Comparison of ENCODE assay signal across 17 mouse cellular contexts in the genomic region with DNA sequence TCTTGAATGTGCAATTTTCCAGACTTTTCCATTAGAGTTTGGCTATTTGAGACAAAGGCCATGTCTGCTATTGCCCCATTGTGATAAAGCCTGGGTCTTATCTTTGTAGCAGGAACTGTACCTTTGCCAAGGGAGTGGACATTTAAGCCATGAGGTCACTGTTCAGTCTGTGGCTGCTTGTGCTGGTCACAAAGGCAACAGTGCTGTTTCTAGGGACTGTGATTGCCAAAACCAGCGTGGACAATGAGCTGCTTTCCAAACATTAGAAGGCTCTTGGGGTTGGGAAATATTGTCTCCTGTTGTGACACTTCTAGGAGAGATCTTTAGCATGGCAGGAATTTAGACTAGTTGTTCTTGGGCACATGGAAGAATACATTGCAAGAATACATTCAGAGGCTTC. TPM values are rescaled to one million over a fixed set of nuclear protein-coding genes. Genes with fewer than 3 reads are reported as not detected.
A peak's percentile ranks its signal among the peaks of the same experiment; 100 is the strongest.
DNase-seq lines count a peak whose midpoint lies in the region; ATAC-seq and TF ChIP-seq lines count a peak whose summit lies in the region.
"Had no signal": no experiment of that assay in that cellular context is flagged by ENCODE, and none has a peak within 500 bp of the region (broad histone marks: within the 10 kb centered on the region; RNA-seq: fewer than 3 reads in every experiment).

No protein-coding gene starts in this region.

- no peak overlapping the region for H3K9ac ChIP-seq in embryonic facial prominence, embryonic 14.5 days (ENCODE audit: low read depth, low read length)
- no peak overlapping the region for H3K9ac ChIP-seq in heart, embryonic 12.5 days
- H3K9ac ChIP-seq in lung, postnatal 0 days (replicated peaks; ENCODE audit: low read depth), result no peak overlapping the region
- H3K9ac ChIP-seq in forebrain, embryonic 14.5 days (ENCODE audit: low read length), result no peak overlapping the region
- H3K9ac ChIP-seq: lung, embryonic 14.5 days; midbrain, embryonic 12.5 days had no signal

- no peaks in the 10 kb centered on the region for H3K36me3 ChIP-seq in embryonic facial prominence, embryonic 14.5 days (ENCODE audit: control insufficient read depth, insufficient read depth, low read length)
- H3K36me3 ChIP-seq in embryonic facial prominence, embryonic 10.5 days (replicated peaks), result no peaks in the 10 kb centered on the region
- H3K36me3 ChIP-seq in heart, embryonic 12.5 days, result no peaks in the 10 kb centered on the region
- no peaks in the 10 kb centered on the region for H3K36me3 ChIP-seq in lung, postnatal 0 days (ENCODE audit: insufficient read depth, low read length)
- H3K36me3 ChIP-seq in forebrain, embryonic 14.5 days (ENCODE audit: control insufficient read depth, insufficient read depth, low read length), result no peaks in the 10 kb centered on the region
- H3K36me3 ChIP-seq: limb, embryonic 10.5 days; midbrain, embryonic 12.5 days had no signal

- H3K9me3 ChIP-seq in embryonic facial prominence, embryonic 14.5 days (ENCODE audit: control insufficient read depth, low read length), result no peaks in the 10 kb centered on the region
- no peaks in the 10 kb centered on the region for H3K9me3 ChIP-seq in embryonic facial prominence, embryonic 10.5 days
- H3K9me3 ChIP-seq in heart, embryonic 12.5 days (replicated peaks), result no peaks in the 10 kb centered on the region
- no peaks in the 10 kb centered on the region for H3K9me3 ChIP-seq in lung, postnatal 0 days (ENCODE audit: low read length)
- H3K9me3 ChIP-seq in forebrain, embryonic 14.5 days (replicated peaks; ENCODE audit: control insufficient read depth, low read length), result no peaks in the 10 kb centered on the region
- H3K9me3 ChIP-seq: limb, embryonic 10.5 days; midbrain, embryonic 12.5 days had no signal

- H3K27ac ChIP-seq in embryonic facial prominence, embryonic 14.5 days (replicated peaks; ENCODE audit: low read depth, low read length), result 0 out of 2 replicates have a peak overlapping the region, but pooled peaks have one; percentile 17
- no peak overlapping the region for H3K27ac ChIP-seq in embryonic facial prominence, embryonic 10.5 days (replicated peaks)
- H3K27ac ChIP-seq in heart, embryonic 12.5 days (ENCODE audit: poor library complexity, severe bottlenecking), result peak overlapping the region; percentile 37; the same call in 1 of the 2 replicates
- no peak overlapping the region for H3K27ac ChIP-seq in lung, postnatal 0 days (ENCODE audit: low read length)
- H3K27ac ChIP-seq in forebrain, embryonic 14.5 days (ENCODE audit: low read depth, low read length), result no peak overlapping the region
- H3K27ac ChIP-seq: limb, embryonic 10.5 days; midbrain, embryonic 12.5 days had no signal

- no peak overlapping the region for H3K4me2 ChIP-seq in embryonic facial prominence, embryonic 14.5 days (ENCODE audit: low read depth, low read length)
- no peak overlapping the region for H3K4me2 ChIP-seq in heart, embryonic 12.5 days
- H3K4me2 ChIP-seq in lung, postnatal 0 days (replicated peaks; ENCODE audit: low read depth, low read length), result no peak overlapping the region
- H3K4me2 ChIP-seq in forebrain, embryonic 14.5 days (ENCODE audit: low read length), result no peak overlapping the region
- H3K4me2 ChIP-seq: lung, embryonic 14.5 days; midbrain, embryonic 12.5 days had no signal

- DNase-seq in embryonic facial prominence, embryonic 14.5 days (ENCODE audit: low spot score), result no peak
- DNase-seq in embryonic facial prominence, embryonic 10.5 days (ENCODE audit: low spot score), result no peak
- DNase-seq in Muller cell, postnatal 12 days (ENCODE audit: inconsistent ontology term), result peak; percentile 70
- peak; percentile 78 for DNase-seq in lung, postnatal 0 days (ENCODE audit: low spot score)
- DNase-seq in forebrain, embryonic 14.5 days (ENCODE audit: low spot score), result no peak
- DNase-seq in testis, postnatal 14 days (ENCODE audit: low spot score), result no peak
- no peak for DNase-seq in cerebellum, postnatal 14 days
- DNase-seq: adrenal gland, postnatal 25 days; cerebellum, adult 11 months; embryo, embryonic 11 days; kidney, postnatal 14 days; lung, embryonic 14.5 days; right cerebral cortex, postnatal 4 days had no signal

- H3K4me1 ChIP-seq in embryonic facial prominence, embryonic 14.5 days (ENCODE audit: control insufficient read depth, insufficient read depth, low read length), result no peaks in the 10 kb centered on the region
- H3K4me1 ChIP-seq in embryonic facial prominence, embryonic 10.5 days, result 0 out of 2 replicates have a peak, but pooled peaks cover 3% of the 10 kb centered on the region
- peaks cover 15% of the 10 kb centered on the region for H3K4me1 ChIP-seq in heart, embryonic 12.5 days (replicated peaks)
- no peaks in the 10 kb centered on the region for H3K4me1 ChIP-seq in lung, postnatal 0 days (ENCODE audit: insufficient read depth, low read depth, low read length)
- no peaks in the 10 kb centered on the region for H3K4me1 ChIP-seq in forebrain, embryonic 14.5 days (ENCODE audit: control insufficient read depth, insufficient read depth, low read length)
- H3K4me1 ChIP-seq: limb, embryonic 10.5 days had no signal

- TF ChIP-seq EP300 in lung, postnatal 0 days (IDR thresholded peaks at IDR 0.05), result no peak

- TF ChIP-seq CTCF in lung, postnatal 0 days (IDR thresholded peaks at IDR 0.05), result no peak

- WGBS in embryonic facial prominence, embryonic 14.5 days, result 64% methylated on average over 1 of the region's 1 CpGs
- WGBS in embryonic facial prominence, embryonic 10.5 days, result 66% methylated on average over 1 of the region's 1 CpGs
- WGBS in heart, embryonic 12.5 days, result 24% methylated on average over 1 of the region's 1 CpGs
- WGBS in lung, postnatal 0 days, result 34% methylated on average over 1 of the region's 1 CpGs
- whole genome bisulfite sequencing in forebrain, embryonic 14.5 days, result 55% methylated on average over 1 of the region's 1 CpGs

- no peak for ATAC-seq in embryonic facial prominence, embryonic 14.5 days (ENCODE audit: low read depth)
- ATAC-seq in heart, embryonic 12.5 days (ENCODE audit: insufficient number of reproducible peaks, low FRiP score), result no peak; the same call in 1 of the 2 replicates
- ATAC-seq in lung, postnatal 0 days, result peak; percentile 74
- ATAC-seq in forebrain, embryonic 14.5 days, result no peak
- ATAC-seq: hindbrain, embryonic 16.5 days had no signal

- H3K27me3 ChIP-seq in embryonic facial prominence, embryonic 14.5 days (replicated peaks; ENCODE audit: control insufficient read depth, insufficient read depth, low read length), result no peaks in the 10 kb centered on the region
- no peaks in the 10 kb centered on the region for H3K27me3 ChIP-seq in embryonic facial prominence, embryonic 10.5 days (replicated peaks; ENCODE audit: low read depth, poor library complexity, severe bottlenecking)
- no peaks in the 10 kb centered on the region for H3K27me3 ChIP-seq in heart, embryonic 12.5 days (replicated peaks)
- no peaks in the 10 kb centered on the region for H3K27me3 ChIP-seq in lung, postnatal 0 days (replicated peaks; ENCODE audit: insufficient read depth, low read length)
- H3K27me3 ChIP-seq in forebrain, embryonic 14.5 days (replicated peaks; ENCODE audit: control insufficient read depth, insufficient read depth, low read length), result no peaks in the 10 kb centered on the region
- H3K27me3 ChIP-seq: midbrain, embryonic 12.5 days had no signal

- no peak overlapping the region for H3K4me3 ChIP-seq in embryonic facial prominence, embryonic 14.5 days (ENCODE audit: low read depth, low read length)
- no peak overlapping the region for H3K4me3 ChIP-seq in embryonic facial prominence, embryonic 10.5 days
- H3K4me3 ChIP-seq in heart, embryonic 12.5 days, result no peak overlapping the region
- no peak overlapping the region for H3K4me3 ChIP-seq in lung, postnatal 0 days (ENCODE audit: low read depth, low read length)
- H3K4me3 ChIP-seq in forebrain, embryonic 14.5 days (ENCODE audit: low read depth, low read length), result no peak overlapping the region
- H3K4me3 ChIP-seq: limb, embryonic 10.5 days; midbrain, embryonic 12.5 days had no signal

RNA-seq across cellular contexts. Expression of gene Apba1, which starts 42.5 kb away (rescaled TPM):
- polyA plus RNA-seq in embryonic facial prominence, embryonic 14.5 days (2014; fragmentation: Nextera tagmentation; extraction: Ambion mirVana), result 1.7 and 1.9 TPM in 2 replicates
- polyA plus RNA-seq in embryonic facial prominence, embryonic 10.5 days (2016; fragmentation: Nextera tagmentation; extraction: Ambion mirVana), result 0.31 TPM in 2 replicates
- 0.49 and 0.51 TPM in 2 replicates for polyA plus RNA-seq in heart, embryonic 12.5 days (2016; fragmentation: Nextera tagmentation; extraction: Ambion mirVana)
- 0.45 and 0.49 TPM in 2 replicates for polyA plus RNA-seq in lung, postnatal 0 days (2015; fragmentation: Nextera tagmentation; extraction: Ambion mirVana)
- polyA plus RNA-seq in forebrain, embryonic 14.5 days (2014; fragmentation: Nextera tagmentation; extraction: Ambion mirVana), result 5.1 and 5.8 TPM in 2 replicates

Comparison
In these comparisons a context has a peak if more than half of its experiments do, and no peak if none do; other contexts are left out.
1. H3K27ac ChIP-seq: peak in embryonic facial prominence, embryonic 14.5 days (single experiment) and heart, embryonic 12.5 days (single experiment); none in embryonic facial prominence, embryonic 10.5 days (single experiment), lung, postnatal 0 days (single experiment) and forebrain, embryonic 14.5 days (single experiment).
2. DNase-seq: peak in Muller cell, postnatal 12 days (single experiment) and lung, postnatal 0 days (single experiment); none in embryonic facial prominence, embryonic 14.5 days (single experiment), embryonic facial prominence, embryonic 10.5 days (single experiment), forebrain, embryonic 14.5 days (single experiment), testis, postnatal 14 days (single experiment) and cerebellum, postnatal 14 days (0 of 2).